In genomic region chr5:30886731-30887130, GRCm38 (mm10) we compare ENCODE assay signal across 8 mouse cellular contexts. TPM values are rescaled to one million over a fixed set of nuclear protein-coding genes. Genes with fewer than 3 reads are reported as not detected.
DNase-seq lines count a peak whose midpoint lies in the region; ATAC-seq and TF ChIP-seq lines count a peak whose summit lies in the region.

No protein-coding gene starts in this region.

- H3K4me2 ChIP-seq in heart, embryonic 12.5 days: peak overlapping the region; percentile 76
- peak overlapping the region; percentile 63 for H3K4me2 ChIP-seq in forebrain, embryonic 15.5 days (replicated peaks)
- peak overlapping the region; percentile 92 for H3K4me2 ChIP-seq in liver, embryonic 16.5 days (ENCODE audit: low read depth, low read length)

- peak overlapping the region; percentile 91 for H3K27ac ChIP-seq in heart, embryonic 12.5 days (ENCODE audit: poor library complexity, severe bottlenecking)
- peak overlapping the region; percentile 99 for H3K27ac ChIP-seq in forebrain, embryonic 15.5 days (replicated peaks)
- peak overlapping the region; percentile 93 for H3K27ac ChIP-seq in liver, embryonic 16.5 days (ENCODE audit: low read length)

- WGBS in heart, embryonic 12.5 days: 38% methylated on average over 5 of the region's 5 CpGs
- 27% methylated on average over 5 of the region's 5 CpGs for WGBS in forebrain, embryonic 15.5 days
- WGBS in liver, embryonic 16.5 days (ENCODE audit: insufficient replicate concordance): 36% methylated on average over 5 of the region's 5 CpGs

- no peaks in the 10 kb centered on the region for H3K9me3 ChIP-seq in heart, embryonic 12.5 days (replicated peaks)
- no peaks in the 10 kb centered on the region for H3K9me3 ChIP-seq in E14TG2a.4 (ENCODE audit: low read length)
- no peaks in the 10 kb centered on the region for H3K9me3 ChIP-seq in forebrain, embryonic 15.5 days
- no peaks in the 10 kb centered on the region for H3K9me3 ChIP-seq in liver, embryonic 16.5 days (replicated peaks; ENCODE audit: control insufficient read depth, low read length)

- peaks cover 17% of the 10 kb centered on the region for H3K4me1 ChIP-seq in heart, embryonic 12.5 days (replicated peaks)
- peaks cover 35% of the 10 kb centered on the region for H3K4me1 ChIP-seq in E14TG2a.4 (replicated peaks; ENCODE audit: low read depth, low read length)
- peaks cover 25% of the 10 kb centered on the region for H3K4me1 ChIP-seq in forebrain, embryonic 15.5 days
- H3K4me1 ChIP-seq in liver, embryonic 16.5 days (ENCODE audit: control insufficient read depth, low read depth, low read length): peaks cover 24% of the 10 kb centered on the region

- H3K4me3 ChIP-seq in heart, embryonic 12.5 days: peak overlapping the region; percentile 80
- H3K4me3 ChIP-seq in E14TG2a.4 (replicated peaks; ENCODE audit: low read length): peak overlapping the region; percentile 91
- H3K4me3 ChIP-seq in forebrain, embryonic 15.5 days: peak overlapping the region; percentile 68
- peak overlapping the region; percentile 87 for H3K4me3 ChIP-seq in liver, embryonic 16.5 days (ENCODE audit: low read depth, low read length)

- no peak for ATAC-seq in heart, embryonic 12.5 days (ENCODE audit: insufficient number of reproducible peaks, low FRiP score)
- ATAC-seq in forebrain, embryonic 15.5 days (replicated peaks): no peak
- no peak for ATAC-seq in liver, embryonic 16.5 days (ENCODE audit: low read depth)

- peak overlapping the region; percentile 76 for H3K9ac ChIP-seq in heart, embryonic 12.5 days
- peak overlapping the region; percentile 78 for H3K9ac ChIP-seq in forebrain, embryonic 15.5 days (replicated peaks)
- peak overlapping the region; percentile 77 for H3K9ac ChIP-seq in liver, embryonic 16.5 days (ENCODE audit: low read depth, low read length)

- peaks cover 12% of the 10 kb centered on the region for H3K36me3 ChIP-seq in heart, embryonic 12.5 days
- peaks cover 18% of the 10 kb centered on the region for H3K36me3 ChIP-seq in E14TG2a.4 (ENCODE audit: insufficient read depth, low read length)
- H3K36me3 ChIP-seq in forebrain, embryonic 15.5 days: peaks cover 10% of the 10 kb centered on the region
- no peaks in the 10 kb centered on the region for H3K36me3 ChIP-seq in liver, embryonic 16.5 days (ENCODE audit: control insufficient read depth, insufficient read depth)

- no peak for TF ChIP-seq CTCF in E14TG2a.4 (conservative IDR thresholded peaks at IDR 0.05; ENCODE audit: low read length)

- no peak for DNase-seq in heart, postnatal 25 days (ENCODE audit: low spot score)
- DNase-seq in gastrocnemius, postnatal 4 days (ENCODE audit: low spot score in 2 of 2): no peak
- no peak for DNase-seq in kidney, adult 8-10 months
- no peak for DNase-seq in spleen, adult 18-20 months

- H3K27me3 ChIP-seq in heart, embryonic 12.5 days (replicated peaks): no peaks in the 10 kb centered on the region
- H3K27me3 ChIP-seq in E14TG2a.4 (ENCODE audit: insufficient read depth, low read length): no peaks in the 10 kb centered on the region
- H3K27me3 ChIP-seq in forebrain, embryonic 15.5 days: no peaks in the 10 kb centered on the region
- H3K27me3 ChIP-seq in liver, embryonic 16.5 days (ENCODE audit: control insufficient read depth, insufficient read depth, low read depth, low read length): no peaks in the 10 kb centered on the region

- intact Hi-C loops in heart, postnatal 25 days (cut with DNase I): no loop called here

RNA-seq across cellular contexts. Expression of gene Agbl5, which starts 1.8 kb away (rescaled TPM):
- 12.5 and 14.4 TPM in 2 replicates for polyA plus RNA-seq in heart, embryonic 12.5 days (2016; fragmentation: Nextera tagmentation; extraction: Ambion mirVana)
- total RNA-seq in heart, postnatal 25 days (2021): 1 to 10 TPM; 5.9 to 6.8 TPM
- polyA plus RNA-seq in forebrain, embryonic 15.5 days (2015; fragmentation: Nextera tagmentation; extraction: Ambion mirVana): 23.2 and 23.9 TPM in 2 replicates
- polyA plus RNA-seq in liver, embryonic 16.5 days (2015; fragmentation: Nextera tagmentation; extraction: Ambion mirVana): 5.7 and 6.1 TPM in 2 replicates
- 10 to 100 TPM in 1 of 2 experiments, 1 to 10 TPM in 1; 8.3 to 10.0 TPM for total RNA-seq in gastrocnemius, postnatal 4 days (2021)

RNA-seq across cellular contexts. Expression of gene Tmem214, which starts 18.9 kb away (rescaled TPM):
- 81.9 and 84.8 TPM in 2 replicates for polyA plus RNA-seq in heart, embryonic 12.5 days (2016; fragmentation: Nextera tagmentation; extraction: Ambion mirVana)
- 10 to 100 TPM; 36.5 to 39.1 TPM for total RNA-seq in heart, postnatal 25 days (2021)
- polyA plus RNA-seq in forebrain, embryonic 15.5 days (2015; fragmentation: Nextera tagmentation; extraction: Ambion mirVana): 48.1 and 50.9 TPM in 2 replicates
- 40.1 and 41.7 TPM in 2 replicates for polyA plus RNA-seq in liver, embryonic 16.5 days (2015; fragmentation: Nextera tagmentation; extraction: Ambion mirVana)
- total RNA-seq in gastrocnemius, postnatal 4 days (2021): 10 to 100 TPM; 56.9 to 58.3 TPM

RNA-seq across cellular contexts. Expression of gene Ost4, which starts 20.9 kb away (rescaled TPM):
- polyA plus RNA-seq in heart, embryonic 12.5 days (2016; fragmentation: Nextera tagmentation; extraction: Ambion mirVana): 386 and 388 TPM in 2 replicates
- total RNA-seq in heart, postnatal 25 days (2021): 100 to 1,000 TPM; 142 to 150 TPM
- 243 and 273 TPM in 2 replicates for polyA plus RNA-seq in forebrain, embryonic 15.5 days (2015; fragmentation: Nextera tagmentation; extraction: Ambion mirVana)
- 311 and 346 TPM in 2 replicates for polyA plus RNA-seq in liver, embryonic 16.5 days (2015; fragmentation: Nextera tagmentation; extraction: Ambion mirVana)
- 100 to 1,000 TPM; 171 to 194 TPM for total RNA-seq in gastrocnemius, postnatal 4 days (2021)

RNA-seq across cellular contexts. Expression of gene Emilin1, which starts 26.5 kb away (rescaled TPM):
- polyA plus RNA-seq in heart, embryonic 12.5 days (2016; fragmentation: Nextera tagmentation; extraction: Ambion mirVana): 179 and 187 TPM in 2 replicates
- 10 to 100 TPM; 27.6 to 29.7 TPM for total RNA-seq in heart, postnatal 25 days (2021)
- 12.0 and 12.9 TPM in 2 replicates for polyA plus RNA-seq in forebrain, embryonic 15.5 days (2015; fragmentation: Nextera tagmentation; extraction: Ambion mirVana)
- polyA plus RNA-seq in liver, embryonic 16.5 days (2015; fragmentation: Nextera tagmentation; extraction: Ambion mirVana): 37.2 and 39.1 TPM in 2 replicates
- 100 to 1,000 TPM in 1 of 2 experiments, 10 to 100 TPM in 1; 86.8 to 104 TPM for total RNA-seq in gastrocnemius, postnatal 4 days (2021)

RNA-seq across cellular contexts. Expression of gene Khk, which starts 34.5 kb away (rescaled TPM):
- polyA plus RNA-seq in heart, embryonic 12.5 days (2016; fragmentation: Nextera tagmentation; extraction: Ambion mirVana): 6.5 and 8.1 TPM in 2 replicates
- total RNA-seq in heart, postnatal 25 days (2021): 10 to 100 TPM; 21.1 to 22.6 TPM
- polyA plus RNA-seq in forebrain, embryonic 15.5 days (2015; fragmentation: Nextera tagmentation; extraction: Ambion mirVana): 5.1 and 5.5 TPM in 2 replicates
- 31.7 and 36.0 TPM in 2 replicates for polyA plus RNA-seq in liver, embryonic 16.5 days (2015; fragmentation: Nextera tagmentation; extraction: Ambion mirVana)
- total RNA-seq in gastrocnemius, postnatal 4 days (2021): 10 to 100 TPM; 26.7 to 29.8 TPM
